Mouse (Mus musculus): ENCODE data around the gene Eri3. TPM values are rescaled to one million over a fixed set of nuclear protein-coding genes. Genes with fewer than 3 reads are reported as not detected.

The Eri3 gene
- total RNA-seq (2014; fragmentation: Nextera tagmentation), result 63.4 and 65.1 TPM in 2 replicates
- 13.8 and 63.5 TPM in 2 replicates for total RNA-seq (2017)

- ATAC-seq (replicated peaks; ENCODE audit: low FRiP score, low TSS enrichment, poor library complexity, severe bottlenecking), result peak; percentile 100
These were observed at the start of gene Eri3 for GRCm38 (mm10) chr4:117550140-117550851. TSS of gene Eri3 (plus strand) at chr4:117550365.

- no peak for ATAC-seq (replicated peaks; ENCODE audit: low FRiP score, low TSS enrichment, poor library complexity, severe bottlenecking)
These were observed 31.9 kb upstream of the Eri3 start for GRCm38 (mm10) chr4:117518246-117518645.

- ATAC-seq (replicated peaks; ENCODE audit: low FRiP score, low TSS enrichment, poor library complexity, severe bottlenecking), result no peak
These were observed 28.8 kb upstream of the Eri3 start for GRCm38 (mm10) chr4:117521350-117521749.

- peak; percentile 51; the same call in 1 of the 2 replicates for ATAC-seq (replicated peaks; ENCODE audit: low FRiP score, low TSS enrichment, poor library complexity, severe bottlenecking)
These were observed 24.2 kb upstream of the Eri3 start for GRCm38 (mm10) chr4:117525990-117526389.

GRCm38 (mm10) chr4:117527116-117527899 lies 22.9 kb upstream of the Eri3 start:
- no peak for ATAC-seq (replicated peaks; ENCODE audit: low FRiP score, low TSS enrichment, poor library complexity, severe bottlenecking)

GRCm38 (mm10) chr4:117527952-117528351 lies 22.2 kb upstream of the Eri3 start:
- ATAC-seq (replicated peaks; ENCODE audit: low FRiP score, low TSS enrichment, poor library complexity, severe bottlenecking), result peak; percentile 76

GRCm38 (mm10) chr4:117529843-117530242 lies 20.3 kb upstream of the Eri3 start:
- ATAC-seq (replicated peaks; ENCODE audit: low FRiP score, low TSS enrichment, poor library complexity, severe bottlenecking), result no peak

- ATAC-seq (replicated peaks; ENCODE audit: low FRiP score, low TSS enrichment, poor library complexity, severe bottlenecking), result no peak
These were observed 14.5 kb upstream of the Eri3 start for GRCm38 (mm10) chr4:117535496-117536200.

GRCm38 (mm10) chr4:117537002-117537401 lies 13.2 kb upstream of the Eri3 start:
- no peak for ATAC-seq (replicated peaks; ENCODE audit: low FRiP score, low TSS enrichment, poor library complexity, severe bottlenecking)

- no peak for ATAC-seq (replicated peaks; ENCODE audit: low FRiP score, low TSS enrichment, poor library complexity, severe bottlenecking)
These were observed 10.7 kb upstream of the Eri3 start for GRCm38 (mm10) chr4:117539329-117539980.

GRCm38 (mm10) chr4:117540571-117540970 lies 9.6 kb upstream of the Eri3 start:
- no peak for ATAC-seq (replicated peaks; ENCODE audit: low FRiP score, low TSS enrichment, poor library complexity, severe bottlenecking)

GRCm38 (mm10) chr4:117545448-117545847 lies 4.7 kb upstream of the Eri3 start:
- ATAC-seq (replicated peaks; ENCODE audit: low FRiP score, low TSS enrichment, poor library complexity, severe bottlenecking), result no peak

GRCm38 (mm10) chr4:117546616-117547015 lies 3.5 kb upstream of the Eri3 start:
- no peak for ATAC-seq (replicated peaks; ENCODE audit: low FRiP score, low TSS enrichment, poor library complexity, severe bottlenecking)

- no peak for ATAC-seq (replicated peaks; ENCODE audit: low FRiP score, low TSS enrichment, poor library complexity, severe bottlenecking)
These were observed 589 bp upstream of the Eri3 start for GRCm38 (mm10) chr4:117549576-117549975.

- no peak for ATAC-seq (replicated peaks; ENCODE audit: low FRiP score, low TSS enrichment, poor library complexity, severe bottlenecking)
These were observed 1.2 kb downstream of the Eri3 start for GRCm38 (mm10) chr4:117551144-117552000.

GRCm38 (mm10) chr4:117555495-117555894 lies 5.3 kb downstream of the Eri3 start:
- ATAC-seq (replicated peaks; ENCODE audit: low FRiP score, low TSS enrichment, poor library complexity, severe bottlenecking), result no peak

- no peak for ATAC-seq (replicated peaks; ENCODE audit: low FRiP score, low TSS enrichment, poor library complexity, severe bottlenecking)
These were observed 6.2 kb downstream of the Eri3 start for GRCm38 (mm10) chr4:117556372-117556771.

- ATAC-seq (replicated peaks; ENCODE audit: low FRiP score, low TSS enrichment, poor library complexity, severe bottlenecking), result peak; percentile 44; the same call in 1 of the 2 replicates
These were observed 7.0 kb downstream of the Eri3 start for GRCm38 (mm10) chr4:117557068-117557645.

Data from megakaryocyte-erythroid progenitor cell, adult 5-6 weeks (primary cell).